Mouse (Mus musculus) kidney, adult 8-10 months (tissue): ENCODE results near the gene Ppif.

Experiments used
- DNase-seq, 2 experiments: peaks; one replicate each; pipeline ENCODE4 v3.0.0; 2022

The Ppif gene

DNA sequence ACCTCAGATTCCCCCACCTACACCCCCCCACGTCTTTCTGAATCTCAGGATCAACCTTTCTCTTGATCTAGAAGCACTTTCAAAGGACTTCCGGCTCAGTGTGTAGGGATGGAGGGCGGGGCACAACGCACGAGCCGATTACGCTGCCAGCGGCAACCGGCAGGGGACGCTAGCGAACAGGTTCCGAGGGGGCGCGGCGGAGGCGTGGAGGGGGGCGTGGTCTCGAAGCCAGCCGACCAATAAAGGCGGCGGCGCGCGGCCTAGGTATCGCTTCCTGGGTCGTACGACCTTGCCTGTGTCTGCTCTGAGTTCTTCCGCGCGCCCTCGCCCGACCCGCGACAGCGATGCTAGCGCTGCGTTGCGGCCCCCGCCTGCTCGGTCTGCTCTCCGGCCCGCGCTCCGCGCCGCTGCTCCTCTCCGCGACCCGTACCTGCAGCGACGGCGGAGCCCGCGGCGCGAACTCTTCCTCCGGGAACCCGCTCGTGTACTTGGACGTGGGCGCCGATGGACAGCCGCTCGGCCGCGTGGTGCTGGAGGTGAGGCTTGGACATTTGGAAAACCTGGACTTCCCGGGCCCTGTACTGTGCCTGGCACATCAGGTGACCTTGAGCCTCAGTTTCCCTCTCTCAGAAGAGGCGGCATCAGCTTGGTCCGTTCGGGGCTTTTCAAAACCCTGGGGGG is at the start of gene Ppif:
Ppif (plus strand) TSS at position 267 of the 681 bp plus-strand sequence.
- DNase-seq = peak; percentile 92 to 94

- DNase-seq = no peak
Observed at GRCm38 (mm10) chr14:25645717-25646116, 48.2 kb upstream of the Ppif start.

DNA sequence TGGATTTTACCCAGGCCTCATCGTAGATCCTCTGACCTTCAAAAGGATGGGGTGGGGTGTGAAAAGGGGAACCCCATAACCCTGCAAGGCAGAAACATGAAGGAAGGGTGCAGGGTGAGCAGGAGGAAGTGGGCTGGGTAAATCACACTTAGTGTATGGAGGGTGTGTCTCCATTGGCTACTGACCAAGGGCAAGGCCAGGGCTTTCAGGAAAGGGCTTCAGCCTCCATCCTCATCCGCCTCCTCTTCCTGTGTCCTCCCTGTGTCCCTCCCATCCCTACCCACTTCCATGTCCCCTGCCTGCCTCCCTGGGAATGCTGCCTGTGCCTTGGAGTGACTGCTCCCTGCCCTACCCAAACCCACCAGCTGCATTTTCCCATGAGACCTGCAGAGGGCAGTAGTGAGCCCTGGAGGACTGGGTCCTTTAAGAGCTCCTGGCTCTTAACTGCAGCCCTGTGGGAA is 47.8 kb upstream of the Ppif start:
- peak; percentile 68 to 72 for DNase-seq

DNA sequence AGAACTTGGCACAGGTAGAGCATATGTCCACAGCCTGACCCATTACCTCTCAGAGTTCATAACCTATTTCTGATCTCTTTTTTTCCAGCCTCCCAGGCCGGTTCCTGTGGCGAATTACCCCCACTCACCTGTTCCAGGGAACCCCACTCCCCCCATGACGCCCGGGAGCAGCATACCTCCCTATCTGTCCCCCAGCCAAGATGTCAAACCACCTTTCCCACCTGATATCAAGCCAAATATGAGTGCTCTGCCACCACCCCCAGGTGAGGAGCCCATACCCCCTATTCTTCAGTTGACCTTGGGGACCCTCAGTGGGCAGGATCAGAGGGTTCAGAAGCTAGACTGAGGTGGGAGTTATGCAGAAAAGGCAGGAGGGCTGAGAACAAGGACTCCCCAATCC is 42.8 kb upstream of the Ppif start:
- no peak for DNase-seq

- DNase-seq = no peak
Observed at GRCm38 (mm10) chr14:25651905-25652304, 42.0 kb upstream of the Ppif start.

DNA sequence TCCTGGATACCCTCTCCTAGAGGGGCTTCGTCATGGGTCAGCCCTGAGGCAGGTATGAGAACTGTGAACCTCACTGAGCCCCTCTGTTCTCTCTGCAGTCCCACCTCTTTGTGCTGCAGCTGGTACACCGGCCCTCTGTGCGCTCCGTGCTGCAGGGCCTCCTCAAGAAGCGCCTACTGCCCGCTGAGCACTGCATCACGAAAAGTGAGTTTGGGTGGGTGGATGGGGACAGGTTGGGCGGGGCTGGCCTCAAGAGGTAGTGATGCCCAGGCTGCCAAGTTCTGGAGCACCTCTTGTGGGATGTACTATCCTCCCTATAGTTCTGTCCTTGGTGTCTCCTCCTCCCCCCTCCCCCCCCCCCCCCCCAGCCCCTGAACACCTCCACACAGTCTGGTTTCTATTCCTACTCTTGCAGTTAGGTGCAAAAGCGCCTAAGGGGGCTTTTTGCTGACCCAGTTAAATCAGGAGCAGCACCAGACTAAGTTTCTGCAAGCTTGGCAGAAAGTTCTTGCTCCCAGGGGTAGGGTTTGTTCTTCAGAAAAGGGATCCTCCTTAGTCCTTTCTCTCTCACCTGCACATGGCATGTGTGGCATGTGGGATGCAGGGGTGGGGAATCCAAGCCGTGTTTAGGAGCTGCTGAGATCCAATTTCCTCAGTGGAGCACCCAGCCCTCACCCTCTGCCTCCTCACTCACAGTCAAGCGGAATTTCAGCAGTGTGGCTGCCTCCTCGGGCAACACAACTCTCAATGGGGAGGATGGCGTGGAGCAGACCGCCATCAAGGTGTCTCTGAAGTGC is 39.4 kb upstream of the Ppif start:
- DNase-seq = no peak

DNA sequence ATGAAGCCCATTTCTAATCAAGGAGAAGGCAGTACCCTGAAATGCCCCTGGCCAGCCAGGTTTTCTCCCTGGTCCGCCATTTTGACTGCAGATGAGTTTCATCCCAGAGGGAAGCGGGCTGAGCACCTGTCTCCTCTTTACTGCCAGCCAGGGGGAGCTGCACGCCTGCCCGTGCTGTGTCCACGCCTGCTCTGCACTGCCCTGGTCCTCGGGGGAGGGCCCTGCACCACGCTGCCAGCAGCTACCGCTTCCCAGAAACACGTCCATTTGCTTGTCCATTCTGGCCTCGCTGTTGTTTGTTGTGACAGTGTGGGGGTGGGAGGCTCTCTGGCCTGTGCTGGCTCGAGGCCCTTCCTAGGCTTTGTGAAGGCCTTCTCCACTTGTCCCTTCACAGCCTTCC is 33.3 kb upstream of the Ppif start:
- DNase-seq = no peak

GRCm38 (mm10) chr14:25661185-25661920 is 32.6 kb upstream of the Ppif start:
- no peak for DNase-seq

- DNase-seq = no peak
Observed at GRCm38 (mm10) chr14:25663649-25664309, 30.2 kb upstream of the Ppif start.

DNA sequence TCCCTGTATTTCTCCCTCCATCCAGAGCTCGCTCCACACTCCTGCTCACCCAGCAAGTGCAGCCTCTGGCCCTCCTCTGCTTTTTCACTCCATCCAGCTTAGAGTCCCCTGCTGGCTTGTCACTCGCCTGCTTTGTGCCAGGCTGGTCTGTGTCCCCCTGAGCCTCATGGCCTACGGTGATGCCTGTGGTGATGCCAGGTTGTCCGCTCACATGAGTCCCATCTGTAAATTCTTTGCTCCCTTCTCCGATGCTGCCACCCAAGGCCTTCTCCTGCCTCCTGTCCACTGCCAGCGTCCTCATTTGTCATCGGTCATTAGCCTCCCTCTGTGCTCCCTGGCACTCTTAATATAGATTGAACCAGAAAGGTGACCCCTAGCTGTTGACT is 29.7 kb upstream of the Ppif start:
- no peak for DNase-seq

DNA sequence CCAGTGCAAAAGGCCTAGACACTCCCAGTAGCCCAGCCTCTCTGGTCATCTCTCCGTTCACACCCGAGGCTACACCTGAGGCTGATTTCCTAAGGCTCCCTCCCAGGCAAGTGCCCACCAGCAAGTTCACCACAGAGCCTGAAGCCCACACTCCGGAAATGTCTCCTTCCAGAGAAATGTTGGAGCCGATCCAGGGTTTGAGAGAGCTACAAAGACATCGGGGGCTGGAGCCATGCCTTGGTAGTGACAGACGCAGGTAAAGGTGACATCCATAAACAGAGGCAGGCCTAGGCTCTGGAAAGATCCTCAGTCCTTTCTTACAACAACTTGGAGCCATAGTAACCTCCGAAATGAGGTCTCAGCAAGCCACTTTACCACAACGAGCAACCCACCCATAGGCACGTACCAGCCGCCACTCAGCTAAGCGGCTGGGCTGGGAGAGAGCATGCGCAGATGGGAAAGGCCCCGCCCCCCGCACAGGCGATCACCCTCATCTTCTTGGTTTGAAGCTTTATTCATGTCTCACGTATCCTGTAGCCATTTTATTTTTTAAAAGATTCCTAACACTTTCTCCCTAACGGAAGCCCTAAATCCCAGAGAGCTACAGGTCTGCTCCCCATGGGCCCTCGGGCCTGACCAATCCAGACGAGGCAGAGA is 28.5 kb upstream of the Ppif start:
- DNase-seq = no peak

DNA sequence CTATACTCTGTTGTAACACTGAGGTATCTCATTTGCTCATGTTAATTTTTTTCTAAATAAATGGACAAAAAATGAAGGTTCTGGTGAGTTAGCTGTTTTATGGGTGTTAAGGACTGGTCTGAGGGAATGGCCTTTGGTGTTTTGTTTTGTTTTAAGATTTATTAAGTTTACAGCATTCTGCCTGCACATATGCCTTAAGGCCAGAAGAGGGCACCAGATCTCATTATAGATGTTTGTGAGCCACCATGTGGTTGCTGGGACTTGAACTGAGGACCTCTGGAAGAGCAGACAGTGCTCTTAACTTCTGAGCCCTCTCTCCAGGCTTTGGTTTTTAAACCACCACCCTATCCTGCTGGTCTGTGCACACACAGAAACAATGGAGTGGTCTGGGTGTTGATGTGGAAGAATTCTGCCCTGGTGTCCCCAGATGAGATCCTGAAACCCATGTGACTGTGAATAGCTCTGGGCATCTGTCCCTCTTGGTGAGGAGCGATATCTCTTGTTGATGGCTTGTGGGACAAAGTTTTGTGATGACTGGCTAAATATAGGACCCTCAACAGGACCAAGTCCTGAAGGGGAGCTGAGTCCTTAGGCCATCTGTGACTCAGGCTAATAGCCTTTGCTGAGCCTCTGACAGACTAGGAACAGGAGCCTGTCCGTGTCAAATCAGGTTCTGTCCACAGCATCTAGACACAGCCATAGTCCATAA is 27.1 kb upstream of the Ppif start:
- DNase-seq = no peak

- DNase-seq = no peak
Observed at GRCm38 (mm10) chr14:25667587-25667986, 26.4 kb upstream of the Ppif start.

DNA sequence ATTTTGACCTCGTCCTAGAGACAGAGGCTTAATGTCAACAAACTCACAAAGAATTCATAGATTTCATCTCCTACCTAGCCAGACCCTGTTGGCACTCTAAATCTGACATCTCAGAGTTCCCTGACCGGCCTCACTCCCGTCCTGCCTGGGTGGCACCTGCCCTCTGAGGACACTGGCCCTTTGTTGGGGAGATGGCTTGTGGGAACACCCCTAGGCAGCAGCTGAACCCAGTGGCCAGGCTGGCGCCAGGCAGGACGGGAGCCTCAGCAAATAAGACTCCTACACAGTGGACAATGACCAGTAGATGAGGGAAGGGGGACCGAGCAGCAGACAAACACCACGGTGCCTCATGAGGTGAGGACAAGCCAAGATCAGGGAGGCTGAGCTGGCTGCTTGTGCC is 14.3 kb upstream of the Ppif start:
- DNase-seq = no peak

DNA sequence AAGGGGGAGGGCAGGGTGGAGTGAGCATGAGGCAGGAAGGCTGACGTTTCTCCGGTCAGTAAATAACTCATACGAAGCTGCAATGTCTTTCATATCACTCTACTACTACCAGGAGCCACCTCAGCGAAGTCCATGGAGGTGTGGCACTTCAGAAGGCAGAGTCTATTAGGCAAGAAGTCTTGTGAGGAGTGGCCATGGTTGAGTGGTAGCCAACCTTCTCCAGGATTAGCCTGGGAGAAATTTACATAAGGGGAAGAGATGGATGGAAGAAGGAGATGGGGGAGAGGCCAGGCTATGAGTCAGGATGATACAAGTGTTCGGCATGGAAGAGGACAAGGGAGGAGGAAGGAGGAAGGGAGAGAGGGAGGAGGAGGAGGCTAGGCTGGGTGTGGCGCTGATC is 11.9 kb upstream of the Ppif start:
- DNase-seq = no peak

- DNase-seq = no peak
Observed at GRCm38 (mm10) chr14:25686216-25686945, 7.6 kb upstream of the Ppif start.

DNA sequence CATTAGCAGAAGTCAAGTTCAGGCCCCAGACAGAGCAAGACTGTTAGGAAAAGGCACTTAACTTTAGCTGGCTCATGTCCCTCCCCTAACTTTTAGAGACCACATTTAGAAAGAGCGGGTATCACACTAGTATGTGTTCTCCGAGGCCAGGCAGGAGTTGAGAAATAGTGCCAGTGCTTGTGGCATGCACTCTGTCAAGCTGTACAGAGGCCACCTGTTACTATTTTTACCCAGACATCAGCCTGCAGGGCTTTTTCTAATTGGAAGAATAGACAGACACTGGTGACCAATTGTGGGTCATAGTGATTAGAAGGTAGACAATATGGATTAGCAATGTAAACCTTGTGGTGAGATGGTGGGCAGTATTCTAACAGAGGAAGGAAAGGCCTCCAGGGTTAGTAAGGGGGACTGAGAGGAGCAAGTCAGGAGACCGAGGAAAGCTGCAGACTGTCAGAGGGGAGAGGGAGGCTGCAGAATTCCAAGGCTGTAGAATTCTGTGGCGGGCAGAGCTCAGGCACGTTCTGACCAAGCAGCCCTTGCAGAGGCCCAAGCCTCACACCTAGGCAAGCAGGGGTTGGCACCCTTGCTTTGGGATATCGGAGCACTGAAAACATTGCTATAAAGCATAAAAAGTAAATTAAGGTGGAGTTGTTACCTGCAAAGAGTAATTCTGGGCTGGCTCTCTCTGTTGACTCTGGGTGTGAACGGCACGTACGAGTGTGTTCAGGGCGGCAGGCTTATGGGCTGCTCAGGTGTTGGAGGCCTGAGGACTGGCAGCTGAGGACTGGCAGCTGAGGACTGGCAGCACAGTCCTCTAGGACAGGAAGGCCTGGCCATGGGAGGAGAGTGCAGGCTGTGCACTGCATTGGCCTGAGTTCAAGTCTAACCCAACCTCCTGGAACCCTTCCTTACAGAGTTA is 6.7 kb upstream of the Ppif start:
- no peak for DNase-seq

DNA sequence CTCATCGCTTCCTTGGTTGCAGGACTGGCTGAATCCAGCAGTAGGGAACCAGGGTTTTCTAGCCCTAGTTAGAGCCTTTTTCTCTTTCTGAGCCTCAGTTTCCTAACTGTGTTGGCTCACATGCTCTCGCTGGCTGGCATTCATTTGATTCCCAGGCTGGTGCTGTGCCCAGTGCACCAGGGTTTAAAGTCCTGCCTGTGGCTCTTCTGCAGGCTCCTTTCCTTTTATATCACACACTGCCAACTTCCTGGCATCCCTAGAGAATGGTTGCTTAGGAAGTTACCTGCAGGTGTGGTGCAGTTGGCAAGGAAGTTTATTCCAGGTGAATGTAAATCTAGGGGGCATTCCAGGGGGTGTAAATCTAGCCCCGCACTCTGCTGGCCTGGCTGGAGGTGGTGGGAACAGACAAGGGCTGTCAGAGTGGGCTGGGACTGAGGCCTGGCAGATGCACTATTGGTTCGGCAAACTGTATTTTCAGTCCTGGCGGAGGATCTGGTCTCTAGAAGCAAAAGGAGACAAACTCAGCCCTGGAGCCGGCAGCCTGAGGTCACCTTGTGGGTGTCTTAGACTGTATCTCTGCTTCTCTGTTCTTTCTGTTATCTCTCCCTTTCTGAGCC is 575 bp upstream of the Ppif start:
- peak; percentile 44 to 48 for DNase-seq

DNA sequence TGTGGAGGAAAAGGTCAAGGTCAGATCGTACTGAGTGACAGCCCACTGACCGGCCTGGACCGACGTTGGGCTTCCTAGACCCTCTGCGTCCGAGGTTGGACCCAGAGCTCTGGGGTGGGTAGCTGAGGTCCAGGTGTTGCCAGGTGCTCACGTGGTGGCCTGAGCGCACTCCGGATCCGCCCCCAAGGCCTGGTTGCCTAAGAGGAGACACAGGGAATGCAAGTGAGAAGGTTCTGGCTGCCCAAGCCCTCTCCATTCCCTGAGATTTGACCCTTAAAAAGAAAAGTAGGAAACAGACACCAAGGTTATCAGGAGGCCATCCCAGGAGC is 579 bp downstream of the Ppif start:
- peak; percentile 59 to 60 for DNase-seq

DNA sequence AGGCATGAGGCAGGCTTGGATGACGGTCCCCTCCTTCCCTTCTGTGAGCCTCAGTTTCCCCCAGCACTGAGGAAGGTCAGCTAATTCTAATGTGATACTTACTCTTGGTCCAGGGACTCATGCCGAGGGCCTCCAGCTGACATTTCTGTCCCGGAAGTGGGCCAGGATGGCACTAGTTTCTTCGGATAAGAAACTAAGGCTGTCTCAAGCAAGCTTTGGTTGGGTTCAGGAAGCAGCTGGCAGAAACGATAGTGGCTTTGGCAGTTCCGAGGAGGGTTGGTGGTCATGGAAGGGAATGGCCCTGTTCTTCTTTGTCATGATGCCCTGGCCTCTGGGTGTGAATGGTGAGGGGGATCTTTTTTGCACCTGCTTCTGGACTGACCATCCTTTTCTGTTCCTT is 1.1 kb downstream of the Ppif start:
- no peak for DNase-seq
